Mouse (Mus musculus) ES-Bruce4 (cell line): Measurements from ENCODE around the gene Btrc.

Source experiments
- CTCF ChIP-seq: IDR thresholded peaks from one replicate; pipeline ENCODE4 v1.8.1; 2011; ENCODE audit warnings: low read depth, low read length
- EP300 ChIP-seq: IDR thresholded peaks from 2 replicates; pipeline ENCODE4 v1.6.1; 2011; ENCODE audit warnings: low read depth, low read length; ENCODE audit not compliant: insufficient read depth
- POLR2A ChIP-seq: IDR thresholded peaks from one replicate; pipeline ENCODE4 v1.8.1; 2011; ENCODE audit warnings: low read length; ENCODE audit not compliant: insufficient read depth

- no peak for TF ChIP-seq POLR2A
- TF ChIP-seq CTCF, result no peak
- no peak for TF ChIP-seq EP300
Observed at GRCm38 (mm10) chr19:45494121-45494775, 130.7 kb downstream of the Btrc start.
